Mouse (Mus musculus): ENCODE measurements around the gene Sept1.

Sept1 gene

DNA sequence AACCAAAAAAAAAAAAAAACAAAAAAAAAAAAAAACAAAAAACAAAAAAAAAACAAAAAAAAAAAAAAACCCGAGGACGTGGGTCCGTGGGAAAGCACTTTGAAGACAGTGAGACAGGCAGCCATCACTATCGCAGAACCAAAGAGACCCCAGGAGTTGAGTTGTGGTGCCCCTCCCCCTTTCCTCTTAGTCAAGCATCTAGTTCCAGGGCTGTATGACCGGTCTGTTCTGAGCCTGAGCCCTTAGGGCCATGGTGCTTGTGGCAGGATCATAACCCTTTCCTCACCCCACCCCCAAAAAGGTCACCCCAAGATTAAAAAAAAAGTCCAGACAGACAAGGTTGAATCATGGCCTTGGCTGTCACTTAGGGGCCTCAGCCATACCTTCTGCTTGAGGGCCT is 16.6 kb downstream of the Sept1 start:
- CTCF ChIA-PET = interaction anchor here in 1 of 4 experiments (1.0 to 4.0 kb wide), 2 partner anchors 13 to 34 kb away, joined by 4 to 31 read pairs; no protein-coding TSS in a partner anchor
- POLR2A ChIA-PET = interaction anchor here (0.9 to 10.6 kb wide), 18 partner anchors 9 to 295 kb away, joined by 3 to 274 read pairs (median 12); partner anchors contain the start of genes Sept1 (in 3 of the 4), Zfp553 (in 3 of the 4), Tbc1d10b (in 2 of the 4) and Cd2bp2 (in 1 of the 4)

DNA sequence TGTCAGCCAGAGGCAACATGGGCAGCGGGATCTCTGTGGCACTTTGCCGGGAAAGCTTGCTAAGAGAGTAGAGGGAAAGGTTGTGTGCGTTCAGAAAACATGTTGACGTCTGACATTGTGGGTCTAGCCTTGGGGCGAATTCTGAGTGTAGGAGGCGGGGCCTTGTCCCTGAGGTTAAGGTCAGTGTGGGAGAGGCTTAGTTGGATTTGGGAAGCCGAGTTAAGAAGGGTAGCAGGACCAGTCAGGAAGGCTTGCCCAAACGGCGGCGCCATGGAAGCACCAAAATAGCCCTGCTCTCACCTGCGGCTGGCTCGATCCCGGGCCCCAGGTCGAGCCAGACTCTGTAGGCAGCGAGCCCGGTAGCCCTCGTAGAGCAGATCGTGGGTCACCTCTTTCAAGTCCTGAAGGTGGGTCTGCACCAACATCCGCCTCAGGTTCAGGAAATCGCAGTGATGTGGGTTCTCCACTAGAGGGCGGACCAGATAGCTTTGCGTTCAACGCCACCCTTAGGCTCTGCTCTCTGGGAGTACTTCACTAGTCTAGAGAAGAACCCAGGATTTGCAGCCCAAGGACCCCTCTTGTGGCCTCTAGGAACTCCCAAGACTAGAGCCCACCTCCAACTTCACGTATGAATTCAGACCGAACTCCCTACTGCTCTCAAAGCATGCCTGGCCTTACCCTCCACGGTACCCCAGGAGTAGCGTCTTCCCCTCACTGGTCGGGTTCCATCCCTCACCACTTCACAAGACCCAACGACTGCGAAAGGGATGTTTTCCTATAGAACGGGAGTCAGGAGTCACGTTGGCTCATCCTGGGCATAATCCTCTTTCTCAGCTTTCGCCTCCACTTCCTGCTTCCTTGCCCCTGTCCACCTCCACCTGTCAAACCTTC is 17.7 kb downstream of the Sept1 start:
- ChIA-PET POLR2A (interaction anchor here (0.6 to 7.3 kb wide), 27 partner anchors 8 to 430 kb away, joined by 3 to 208 read pairs (median 4); partner anchors contain the start of genes Sept1 (in 3 of the 4), Zfp553 (in 3 of the 4), Cd2bp2 (in 2 of the 4) and Zfp771 (in 1 of the 4)), CTCF (interaction anchor here (0.6 to 2.7 kb wide), 19 partner anchors 8 to 713 kb away, joined by 3 to 17 read pairs (median 4); partner anchors contain the start of genes Sept1 (in 2 of the 4), Zfp553 (in 2 of the 4) and Zfp771 (in 1 of the 4))

DNA sequence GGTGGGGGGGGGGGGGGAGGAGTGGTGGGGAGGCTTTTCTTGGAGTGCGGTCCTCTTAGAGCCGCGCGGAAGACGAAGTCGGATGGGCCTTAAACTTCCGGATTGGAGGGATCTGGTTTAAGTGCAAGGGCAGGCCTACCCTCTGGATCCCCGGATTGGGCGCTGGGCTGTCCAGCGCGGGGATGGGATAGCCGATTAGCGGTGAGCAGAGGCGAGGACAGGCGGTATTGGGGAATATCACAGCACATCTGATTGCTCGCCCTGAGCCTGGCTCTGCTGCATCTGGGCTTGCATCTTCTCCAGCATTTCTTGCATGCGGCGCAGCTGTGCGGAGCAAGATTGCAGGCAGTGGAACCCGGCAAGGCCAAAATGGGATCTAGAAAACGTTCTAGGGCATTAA is 18.4 kb downstream of the Sept1 start:
- CTCF ChIA-PET = interaction anchor here in 2 of 4 experiments (0.6 to 2.7 kb wide), 11 partner anchors 9 to 250 kb away, joined by 3 to 17 read pairs (median 4); partner anchors contain the start of genes Sept1 (in 1 of the 2) and Zfp553 (in 1 of the 2)
- POLR2A ChIA-PET = interaction anchor here (0.6 to 7.3 kb wide), 28 partner anchors 9 to 462 kb away, joined by 3 to 208 read pairs (median 6); partner anchors contain the start of genes Sept1 (in 3 of the 4), Zfp553 (in 3 of the 4), Cd2bp2 (in 2 of the 4) and Sephs2 (in 1 of the 4)

DNA sequence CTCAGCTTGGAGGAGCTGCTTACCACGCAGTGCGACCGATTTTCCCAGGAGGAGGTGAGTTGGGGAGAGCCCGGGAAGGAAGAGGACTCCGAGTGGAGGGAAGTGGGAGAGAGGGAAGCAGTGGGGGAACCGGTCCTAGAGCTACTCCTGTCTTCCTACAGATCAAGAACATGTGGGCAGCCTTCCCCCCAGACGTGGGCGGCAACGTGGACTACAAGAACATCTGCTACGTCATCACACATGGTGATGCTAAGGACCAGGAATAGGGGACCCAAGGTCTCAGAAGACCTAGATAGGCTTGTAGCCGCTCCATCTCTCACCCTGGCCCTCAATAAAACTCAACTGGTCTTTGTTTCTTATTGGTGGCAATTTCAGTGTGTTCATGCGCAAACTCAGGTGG is 19.0 kb downstream of the Sept1 start:
- POLR2A ChIA-PET = interaction anchor here (0.6 to 7.3 kb wide), 28 partner anchors 10 to 711 kb away, joined by 3 to 208 read pairs (median 6); partner anchors contain the start of genes Sept1 (in 3 of the 4), Zfp553 (in 3 of the 4), Zfp771 (in 2 of the 4) and Cd2bp2 (in 1 of the 4)
- CTCF ChIA-PET = interaction anchor here in 3 of 4 experiments (0.6 to 2.7 kb wide), 11 partner anchors 9 to 250 kb away, joined by 3 to 17 read pairs (median 4); partner anchors contain the start of genes Sept1 (in 1 of the 3), Zfp553 (in 1 of the 3) and Zfp771 (in 1 of the 3)

DNA sequence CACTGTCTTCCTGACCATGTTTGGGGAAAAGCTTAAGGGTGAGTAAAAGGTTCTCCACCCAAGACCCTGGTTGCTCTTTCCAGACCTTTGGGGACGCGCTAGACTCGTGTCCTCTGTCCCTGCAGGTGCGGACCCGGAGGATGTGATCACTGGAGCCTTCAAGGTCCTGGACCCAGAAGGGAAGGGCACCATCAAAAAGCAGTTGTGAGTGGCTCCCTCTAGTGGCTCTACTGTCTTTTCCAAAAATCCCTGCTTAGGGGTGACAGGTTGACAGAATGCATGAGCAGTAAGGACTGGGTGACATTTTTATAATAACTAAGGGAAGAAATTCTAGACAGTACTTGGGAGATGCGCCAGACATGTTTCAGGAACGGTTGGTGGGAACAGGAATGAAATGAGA is 19.4 kb downstream of the Sept1 start:
- CTCF ChIA-PET = interaction anchor here (0.7 to 2.7 kb wide), 15 partner anchors 10 to 520 kb away, joined by 3 to 17 read pairs (median 4); partner anchors contain the start of genes Zfp553 (in 2 of the 4), Sept1 (in 1 of the 4) and Zfp771 (in 1 of the 4)

DNA sequence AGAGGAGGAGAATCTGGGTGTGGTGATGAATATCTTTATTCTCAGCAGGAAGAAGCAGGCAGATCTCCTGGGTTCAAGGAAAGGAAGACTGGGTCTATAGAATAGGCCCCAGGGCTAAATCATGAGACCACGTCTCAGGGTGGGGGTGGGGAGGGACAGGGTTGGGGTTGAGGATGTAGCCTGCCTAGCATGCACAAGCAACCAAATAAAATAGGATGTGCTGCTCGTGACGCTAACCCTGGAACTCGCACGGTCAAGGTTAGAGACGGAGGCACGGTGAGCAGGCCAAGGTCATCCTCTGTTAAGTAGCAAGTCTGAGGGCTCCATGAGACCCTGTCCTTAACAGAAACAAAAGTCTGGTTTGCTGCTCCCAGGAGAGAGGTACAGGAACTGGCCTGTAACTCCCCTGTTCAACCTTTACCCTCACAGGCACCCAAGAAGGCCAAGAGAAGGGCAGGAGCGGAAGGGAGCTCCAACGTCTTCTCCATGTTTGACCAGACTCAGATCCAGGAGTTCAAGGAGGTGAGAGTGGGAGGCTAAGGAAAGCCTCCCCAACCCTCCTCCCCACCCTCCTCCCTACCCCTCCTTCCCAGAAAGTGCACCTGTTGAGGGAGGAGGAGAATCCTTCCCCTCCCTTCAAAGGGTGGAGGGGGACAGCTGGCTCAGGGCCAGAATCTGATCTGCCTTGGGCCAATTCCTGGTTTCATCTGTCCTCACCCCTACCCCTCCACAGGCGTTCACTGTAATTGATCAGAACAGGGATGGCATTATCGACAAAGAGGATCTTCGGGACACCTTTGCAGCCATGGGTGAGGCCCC is 20.3 kb downstream of the Sept1 start:
- POLR2A ChIA-PET = interaction anchor here (0.6 to 7.3 kb wide), 37 partner anchors 8 to 710 kb away, joined by 3 to 208 read pairs (median 5); partner anchors contain the start of genes Cd2bp2 (in 2 of the 4), Sept1 (in 2 of the 4), Zfp553 (in 2 of the 4) and Zfp771 (in 2 of the 4)
- CTCF ChIA-PET = interaction anchor here (0.5 to 2.0 kb wide), 16 partner anchors 11 to 519 kb away, joined by 3 to 14 read pairs (median 3); partner anchors contain the start of genes Zfp553 (in 1 of the 4) and Zfp771 (in 1 of the 4)

More for the DNA sequence above, 19.4 kb downstream of the Sept1 start:
- POLR2A ChIA-PET = interaction anchor here (0.5 to 7.3 kb wide), 33 partner anchors 10 to 993 kb away, joined by 3 to 208 read pairs (median 5); partner anchors contain the start of genes Sept1 (in 3 of the 4), Zfp553 (in 3 of the 4), Zfp771 (in 2 of the 4) and Cd2bp2 (in 1 of the 4)

DNA sequence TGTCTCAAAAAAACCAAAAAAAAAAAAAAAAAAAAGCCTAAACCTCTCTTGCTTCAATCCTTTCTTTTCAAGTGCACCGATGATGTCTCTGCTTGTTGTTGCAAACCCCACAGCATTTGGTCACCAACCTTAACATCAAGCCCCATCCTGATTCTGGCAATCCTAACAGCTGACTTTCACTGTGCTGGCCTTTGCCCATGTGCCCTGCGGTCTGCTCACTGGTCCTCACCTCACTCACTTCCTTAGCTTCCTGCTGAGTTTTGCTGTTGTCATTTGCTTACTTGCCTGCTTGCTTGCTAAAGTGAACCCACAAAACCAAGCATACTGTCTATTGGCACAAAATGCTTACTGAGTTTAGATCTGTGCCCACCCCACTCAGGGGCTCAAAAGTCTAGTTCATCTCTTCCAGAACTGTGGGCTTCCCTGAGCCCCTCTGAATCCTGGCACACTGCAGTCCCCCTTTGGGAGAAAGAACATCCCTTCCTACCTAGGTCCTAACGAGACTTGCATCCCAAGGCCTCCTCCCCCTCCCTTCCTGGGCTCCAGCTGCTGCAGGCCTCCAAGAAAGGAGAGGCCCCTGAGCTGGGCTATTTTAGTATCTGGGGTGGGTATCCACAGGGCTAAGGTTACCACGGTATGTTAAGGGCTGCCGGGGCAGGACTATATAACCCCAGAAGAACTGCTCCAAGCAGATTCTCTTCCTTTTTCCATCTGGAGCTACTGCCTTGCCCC is 21.8 kb downstream of the Sept1 start:
- POLR2A ChIA-PET = interaction anchor here in 3 of 4 experiments (0.7 to 7.3 kb wide), 28 partner anchors 8 to 426 kb away, joined by 3 to 208 read pairs (median 6); partner anchors contain the start of genes Cd2bp2 (in 2 of the 3), Sept1 (in 2 of the 3), Zfp553 (in 2 of the 3) and Dctpp1 (in 1 of the 3)
- CTCF ChIA-PET = interaction anchor here in 3 of 4 experiments (0.5 to 1.5 kb wide), 7 partner anchors 13 to 672 kb away, joined by 3 to 9 read pairs (median 3); no protein-coding TSS in a partner anchor

DNA sequence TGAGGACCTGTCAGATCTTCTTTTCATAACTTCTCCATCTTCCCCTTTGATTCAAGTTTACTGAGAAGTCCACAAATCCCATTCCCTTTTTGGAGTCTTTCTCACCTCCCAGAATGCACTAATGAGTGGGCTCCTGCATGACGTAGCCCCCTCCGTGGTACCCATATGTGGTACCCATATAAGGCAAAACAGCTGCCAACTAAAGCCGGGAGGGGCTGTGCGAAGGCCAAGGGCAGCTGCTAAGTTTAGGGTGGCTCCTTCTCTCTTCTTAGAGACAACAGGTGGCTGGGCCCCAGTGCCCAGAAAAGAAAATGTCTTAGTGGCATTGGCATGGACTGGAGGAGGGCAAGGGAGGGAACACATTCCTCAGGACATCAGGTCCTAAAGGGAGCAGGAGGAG is 22.7 kb downstream of the Sept1 start:
- CTCF ChIA-PET = interaction anchor here in 1 of 4 experiments (1.1 kb wide), 1 partner anchor 14 kb away, joined by 3 read pairs; no protein-coding TSS in a partner anchor
- POLR2A ChIA-PET = interaction anchor here (0.8 to 7.3 kb wide), 19 partner anchors 8 to 64 kb away, joined by 3 to 208 read pairs (median 6); partner anchors contain the start of genes Cd2bp2 (in 2 of the 4), Sept1 (in 2 of the 4), Zfp553 (in 2 of the 4) and Dctpp1 (in 1 of the 4)

DNA sequence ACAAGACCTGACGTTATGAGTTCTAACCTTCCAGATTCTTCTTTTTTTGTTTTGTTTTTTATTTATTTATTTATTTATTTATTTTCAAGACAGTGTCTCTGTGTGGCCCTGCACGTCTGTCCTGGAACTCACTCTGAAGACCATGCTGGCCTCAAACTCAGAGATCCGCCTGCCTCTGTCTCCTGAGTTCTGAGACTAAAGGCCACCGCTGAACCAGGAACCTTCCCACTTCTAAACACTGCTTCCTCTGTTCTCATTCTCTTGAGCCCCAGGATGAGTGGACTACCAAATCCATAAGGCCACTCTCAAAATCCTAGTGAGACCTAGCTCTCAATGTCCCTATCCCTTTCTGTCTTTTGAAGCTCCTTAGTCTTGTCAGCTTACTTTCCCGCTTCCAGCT is 23.1 kb downstream of the Sept1 start:
- CTCF ChIA-PET = interaction anchor here in 2 of 4 experiments (0.6 to 1.1 kb wide), 2 partner anchors 14 to 22 kb away, joined by 3 read pairs; no protein-coding TSS in a partner anchor
- POLR2A ChIA-PET = interaction anchor here (0.5 to 7.3 kb wide), 22 partner anchors 8 to 51 kb away, joined by 3 to 208 read pairs (median 6); partner anchors contain the start of genes Cd2bp2 (in 2 of the 4), Sept1 (in 2 of the 4), Zfp553 (in 2 of the 4) and Dctpp1 (in 1 of the 4)

DNA sequence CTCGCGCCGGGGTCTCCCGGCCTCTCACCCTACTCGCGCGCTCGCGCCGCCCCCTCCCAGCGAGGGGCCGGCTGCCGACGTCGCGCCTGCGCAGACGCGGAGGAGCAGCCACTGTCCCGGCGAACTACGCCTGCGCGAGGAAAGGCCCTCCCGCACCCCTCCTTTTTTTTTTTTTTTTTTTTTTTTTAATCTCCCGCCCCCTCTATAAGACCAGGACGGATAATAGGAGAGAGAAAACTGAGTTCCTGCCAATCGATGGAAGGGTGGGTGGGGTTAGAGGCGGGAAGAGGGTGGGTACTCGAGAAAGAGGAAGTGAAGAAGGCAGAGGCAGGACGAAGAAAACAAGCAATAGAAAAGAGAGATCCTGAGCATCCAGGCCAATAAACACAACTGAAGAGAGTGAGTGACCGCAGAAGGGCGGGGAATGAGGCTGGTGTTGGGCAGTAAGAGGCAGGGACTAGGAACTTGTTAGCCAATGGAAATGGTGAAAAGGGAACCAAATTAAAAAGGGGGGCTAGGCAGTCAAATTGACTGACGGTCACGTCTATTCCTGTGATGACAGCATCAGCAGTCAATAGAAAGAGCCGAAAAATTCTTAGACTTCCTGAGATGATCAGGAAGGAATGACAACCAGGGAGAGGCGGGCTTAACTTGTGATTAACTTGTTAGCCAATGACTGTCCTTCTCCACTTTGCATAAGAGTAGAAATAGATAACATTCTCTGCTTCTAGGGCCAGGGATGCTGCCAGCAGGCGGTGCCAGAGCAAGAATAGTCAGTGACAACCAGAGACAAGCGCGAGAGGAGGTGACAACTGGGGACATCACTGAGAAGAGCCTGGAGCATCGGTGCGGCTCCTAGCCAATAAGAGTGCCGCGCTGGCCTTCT is 24.1 kb downstream of the Sept1 start, which contains the start of gene Mylpf:
TSS of gene Mylpf (plus strand) at position 338 of the 886 bp plus-strand sequence.
- CTCF ChIA-PET = interaction anchor here in 2 of 4 experiments (0.5 to 1.9 kb wide), 3 partner anchors 21 to 49 kb away, joined by 3 to 5 read pairs (median 4); no protein-coding TSS in a partner anchor
- POLR2A ChIA-PET = interaction anchor here in 3 of 4 experiments (0.6 to 7.3 kb wide), 28 partner anchors 8 to 438 kb away, joined by 3 to 208 read pairs (median 6); partner anchors contain the start of genes Cd2bp2 (in 2 of the 3), Sept1 (in 2 of the 3), Zfp553 (in 2 of the 3) and Dctpp1 (in 1 of the 3)

DNA sequence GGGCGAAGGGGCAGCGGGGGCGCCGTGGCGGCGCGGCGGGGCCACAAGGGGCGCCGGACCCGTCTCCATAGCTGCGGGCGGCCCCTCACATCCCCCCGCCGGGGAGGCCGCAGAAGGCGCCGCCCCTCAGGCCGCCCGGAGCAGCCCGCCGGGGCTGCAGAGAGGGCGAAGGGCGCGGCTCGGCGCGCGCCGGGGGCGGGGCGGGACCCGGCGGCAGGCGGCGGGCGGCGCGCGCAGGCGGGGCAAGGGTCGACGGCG is 24.7 kb downstream of the Sept1 start, which contains the start of gene Tbc1d10b:
TSS of gene Tbc1d10b (minus strand) at position 174 of the 258 bp plus-strand sequence.
- CTCF ChIA-PET = interaction anchor here in 2 of 4 experiments (0.5 to 1.9 kb wide), 2 partner anchors 27 to 49 kb away, joined by 4 to 5 read pairs; no protein-coding TSS in a partner anchor

DNA sequence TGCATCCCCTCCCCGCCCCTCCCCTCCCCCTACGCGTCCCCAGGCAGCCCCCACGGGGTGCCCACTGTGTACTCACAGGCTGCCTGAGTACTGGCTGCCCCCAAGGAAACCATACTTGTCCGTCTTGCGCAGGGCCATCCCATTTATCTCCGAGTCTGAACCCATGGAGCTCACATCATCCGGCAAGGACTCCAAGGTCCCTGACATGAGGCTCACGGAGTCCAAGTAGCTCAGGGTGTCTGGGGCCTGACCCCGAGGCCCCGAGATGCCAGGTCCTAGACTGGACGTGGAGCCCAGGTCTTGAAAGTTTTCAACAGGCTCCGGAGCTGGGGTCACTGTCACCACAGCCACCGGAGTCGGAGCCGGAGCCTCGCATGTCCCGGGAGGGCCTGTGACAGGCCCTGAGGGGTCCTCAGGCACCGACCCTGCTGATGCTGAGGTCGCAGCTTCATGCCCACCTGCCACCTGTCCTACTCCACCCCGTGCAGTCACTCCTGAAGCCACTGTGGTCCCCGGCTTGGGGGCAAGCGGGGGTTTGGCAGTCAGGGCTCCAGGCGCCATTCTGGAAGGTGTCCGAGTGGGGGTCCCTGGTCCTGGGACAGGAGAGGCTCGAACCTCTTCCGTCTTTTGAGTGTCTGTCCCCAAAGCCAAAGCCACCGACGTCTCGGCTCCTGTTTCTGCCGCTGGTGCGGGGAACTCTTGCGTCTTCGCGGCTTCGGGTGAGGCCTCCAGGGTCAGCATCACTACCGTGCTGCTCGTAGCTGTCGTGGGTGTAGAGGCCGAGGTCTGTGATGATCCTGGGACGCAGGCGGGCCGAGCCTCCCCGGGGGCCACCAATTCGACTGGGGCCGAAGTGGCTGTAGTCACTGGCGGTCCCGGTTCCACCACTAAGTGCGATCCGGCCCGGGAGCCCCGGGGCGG is 25.3 kb downstream of the Sept1 start:
- ChIA-PET CTCF (interaction anchor here in 2 of 4 experiments (0.6 to 1.9 kb wide), 6 partner anchors 8 to 620 kb away, joined by 3 to 5 read pairs (median 4); no protein-coding TSS in a partner anchor), POLR2A (interaction anchor here (0.7 to 4.0 kb wide), 36 partner anchors 8 to 583 kb away, joined by 3 to 84 read pairs (median 5); partner anchors contain the start of genes Cd2bp2 (in 3 of the 4), Sept1 (in 2 of the 4), Zfp553 (in 2 of the 4) and Maz (in 1 of the 4))

More for the DNA sequence above, 24.7 kb downstream of the Sept1 start, which contains the start of gene Tbc1d10b:
- POLR2A ChIA-PET = interaction anchor here in 3 of 4 experiments (1.0 to 4.0 kb wide), 10 partner anchors 9 to 29 kb away, joined by 3 to 84 read pairs (median 10); partner anchors contain the start of genes Cd2bp2 (in 2 of the 3), Sept1 (in 2 of the 3) and Zfp553 (in 2 of the 3)

DNA sequence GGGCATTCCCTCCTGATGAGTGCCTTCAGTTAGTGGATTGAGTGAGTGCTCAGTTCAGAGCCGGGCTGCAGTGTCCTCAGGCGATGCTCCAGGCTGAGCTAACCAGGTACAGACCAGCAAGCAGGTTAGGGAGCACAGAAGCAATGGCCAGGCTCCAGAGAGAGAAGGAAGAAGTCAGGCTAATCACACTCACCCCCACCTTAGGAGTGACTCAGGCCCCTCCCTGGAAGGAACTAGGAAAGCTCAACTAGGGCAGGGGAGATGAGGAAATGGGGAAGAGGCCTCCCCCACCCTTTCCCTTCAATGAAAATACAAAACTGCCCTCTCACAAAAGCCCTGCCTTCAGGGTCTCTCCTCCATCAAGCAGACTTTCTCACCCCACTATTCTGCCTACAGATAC is 26.3 kb downstream of the Sept1 start:
- POLR2A ChIA-PET = interaction anchor here (1.0 to 4.0 kb wide), 29 partner anchors 8 to 85 kb away, joined by 3 to 84 read pairs (median 6); partner anchors contain the start of genes Cd2bp2 (in 3 of the 4), Sept1 (in 2 of the 4), Zfp553 (in 2 of the 4) and Qprt (in 1 of the 4)
- CTCF ChIA-PET = interaction anchor here in 2 of 4 experiments (0.5 to 1.9 kb wide), 6 partner anchors 9 to 547 kb away, joined by 3 to 5 read pairs (median 4); no protein-coding TSS in a partner anchor

All from embryonic stem cell, embryonic (primary cell).